Mouse (Mus musculus) skeletal muscle tissue, adult 2 months (tissue): ENCODE measurements around the gene Cuta.

Experiments used
- DNase-seq: peaks from one replicate; pipeline ENCODE4 v3.0.0-alpha.2; 2012; ENCODE audit warnings: low read depth, low spot score

Gene Cuta

DNA sequence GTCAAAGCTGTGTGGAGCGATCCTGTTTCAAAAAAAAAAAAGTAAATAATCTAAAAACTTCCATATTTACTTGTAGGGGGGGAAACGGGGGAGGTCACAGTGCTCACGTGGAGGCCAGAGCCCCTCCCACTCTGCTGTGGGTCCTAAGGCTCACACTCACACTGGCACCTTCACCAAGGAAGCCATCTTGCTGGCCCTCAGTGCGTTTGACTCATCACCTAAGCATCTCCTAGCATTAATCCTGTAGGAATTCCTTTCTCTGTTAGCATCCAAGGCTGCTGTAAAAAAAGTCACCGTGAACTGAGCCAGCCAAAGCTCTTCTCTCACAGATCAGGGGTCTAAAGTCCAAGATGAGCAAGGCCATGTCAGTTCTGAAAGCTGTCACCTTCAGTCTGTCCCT is 16.9 kb upstream of the Cuta start:
- DNase-seq: no peak

GRCm38 (mm10) chr17:26953726-26954125 is 14.4 kb upstream of the Cuta start:
- no peak for DNase-seq

GRCm38 (mm10) chr17:26953201-26953600 is 13.8 kb upstream of the Cuta start:
- no peak for DNase-seq

DNA sequence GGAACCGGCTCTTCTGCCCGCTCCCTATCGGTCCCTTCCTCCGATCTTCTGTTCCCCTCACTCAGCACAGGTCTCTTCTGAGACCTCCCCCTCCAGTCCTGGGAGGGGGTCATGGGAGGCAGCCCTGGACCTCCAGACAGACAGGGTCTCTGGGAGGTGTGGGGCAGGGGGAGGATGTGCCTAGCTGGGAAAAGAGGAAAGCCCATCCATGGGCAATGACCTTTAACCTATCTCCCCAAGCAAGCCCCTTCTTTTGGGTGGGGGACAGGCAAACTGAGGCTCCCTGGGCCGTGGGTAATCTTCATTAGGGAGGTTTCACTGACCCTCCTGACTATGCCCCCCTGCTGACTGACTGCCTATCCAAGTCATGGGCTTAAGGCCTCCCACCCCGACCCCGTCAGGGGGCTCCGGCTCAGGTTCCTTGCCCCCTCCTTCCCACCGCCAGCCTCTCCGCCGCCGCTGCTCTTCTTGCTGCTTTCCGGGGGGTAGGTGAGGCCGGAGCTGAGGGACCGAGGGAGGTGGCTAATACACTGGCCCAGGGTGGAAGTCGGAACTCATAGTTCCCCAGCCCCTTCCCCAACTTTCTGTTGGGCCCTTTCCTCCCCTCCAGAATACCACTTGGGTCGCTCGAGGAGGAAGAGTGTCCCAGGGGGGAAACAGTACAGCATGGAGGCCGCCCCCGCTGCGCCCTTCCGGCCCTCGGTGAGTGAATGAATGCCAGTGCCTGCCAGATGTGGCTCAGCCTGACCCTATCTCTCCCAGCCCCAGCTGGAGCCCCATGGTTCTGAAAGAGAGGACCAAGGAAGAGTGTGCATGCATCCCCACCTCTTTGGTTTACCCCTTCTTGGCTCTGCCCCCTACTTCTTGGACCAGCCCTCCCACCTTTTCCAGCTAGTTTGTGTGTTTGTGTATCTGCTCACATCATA is 12.8 kb upstream of the Cuta start:
- DNase-seq: no peak

DNA sequence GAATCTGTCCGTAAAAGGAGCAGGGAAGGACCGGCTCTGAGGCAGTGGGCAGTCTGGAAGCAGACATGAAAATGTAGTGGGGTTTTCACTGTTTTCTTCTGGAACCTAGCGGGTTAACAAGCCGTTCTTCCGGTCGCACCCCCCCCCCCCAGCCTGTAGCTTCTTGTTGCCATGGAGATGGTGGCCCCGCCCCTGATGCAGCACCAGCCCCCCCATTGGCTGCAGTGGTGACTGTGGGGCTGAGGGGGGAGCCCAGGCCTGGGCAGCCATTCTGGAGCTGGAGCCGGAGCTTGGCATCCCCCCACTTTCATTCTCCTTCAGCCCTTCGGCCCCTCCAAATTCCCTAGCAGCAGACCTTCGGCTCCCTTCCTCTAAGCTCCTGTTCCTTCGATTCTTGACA is 12.0 kb upstream of the Cuta start:
- peak; percentile 35 for DNase-seq

DNA sequence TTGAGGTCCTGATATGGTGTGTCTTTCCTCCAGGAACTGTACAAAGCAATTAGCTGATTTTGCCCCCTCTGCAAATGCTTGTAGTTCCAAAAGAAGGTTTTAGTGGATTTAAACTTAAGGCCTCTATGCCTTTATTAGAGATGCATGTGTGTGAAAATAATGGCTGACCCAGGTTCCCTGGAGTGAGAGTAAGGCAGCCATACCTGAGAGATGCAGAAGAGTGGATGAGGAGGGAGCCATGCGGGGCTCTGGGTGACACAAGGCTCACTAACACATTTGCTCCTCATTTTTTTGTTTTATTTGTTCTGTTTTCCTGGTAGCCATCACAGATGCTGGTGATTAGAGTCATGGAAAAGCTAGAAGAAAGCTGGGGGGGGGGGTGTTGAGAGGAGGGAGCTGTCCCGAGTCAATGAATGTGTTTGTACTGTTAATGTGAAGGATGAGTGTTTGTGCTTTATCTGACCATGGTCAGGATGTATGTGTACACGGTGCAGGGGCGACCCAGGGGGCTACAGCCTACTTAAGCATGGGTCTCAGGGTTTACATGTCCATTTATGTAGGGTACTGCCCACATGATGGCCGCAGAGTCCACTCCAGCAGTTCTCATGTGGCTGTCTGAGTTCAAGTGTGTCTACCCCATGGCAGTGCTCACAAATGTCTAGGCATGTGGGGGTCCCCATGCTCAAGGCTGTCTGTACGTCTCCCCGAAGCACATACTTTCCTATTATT is 11.4 kb upstream of the Cuta start:
- no peak for DNase-seq

- no peak for DNase-seq
These were observed 10.5 kb upstream of the Cuta start for GRCm38 (mm10) chr17:26949866-26950265.

- no peak for DNase-seq
These were observed 9.7 kb upstream of the Cuta start for GRCm38 (mm10) chr17:26949051-26949577.

DNA sequence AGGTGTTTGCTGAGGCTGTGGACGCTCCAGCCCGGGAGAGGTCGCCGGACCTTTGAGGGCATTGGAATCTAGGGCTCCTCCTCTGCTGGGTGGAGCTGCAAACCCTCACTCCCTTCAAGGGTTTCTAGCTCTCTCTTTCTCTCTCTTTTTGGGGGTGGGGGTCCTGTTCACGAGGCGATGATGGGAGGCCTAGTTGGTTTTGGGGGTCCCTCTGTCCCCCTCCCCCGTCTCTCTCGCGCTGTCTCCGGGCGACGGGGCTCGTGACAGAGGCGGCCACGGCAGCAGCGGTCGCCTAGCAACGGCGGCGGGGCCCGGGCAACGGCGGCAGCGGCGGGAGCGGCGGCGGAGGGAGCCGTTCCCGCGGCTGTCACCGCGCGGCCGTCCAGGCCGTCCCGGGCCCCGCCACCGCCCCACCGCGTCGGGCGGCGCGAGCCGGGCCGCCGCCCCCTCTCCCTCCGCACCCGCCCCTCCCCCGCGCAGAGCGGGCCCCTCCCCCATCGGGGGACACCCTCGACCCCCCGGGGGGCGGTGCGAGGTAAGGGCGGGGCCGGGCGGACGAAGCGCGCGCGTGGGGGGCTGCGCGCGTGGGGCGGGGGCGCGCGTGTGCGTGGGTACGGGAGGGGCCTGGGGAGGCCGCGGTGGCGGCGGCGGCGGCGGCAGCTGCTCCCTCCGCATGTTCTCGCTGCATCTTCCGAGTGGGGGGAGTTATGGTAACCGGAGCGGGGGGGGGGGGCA is 9.1 kb upstream of the Cuta start:
- no peak for DNase-seq

- DNase-seq: no peak
These were observed 8.1 kb upstream of the Cuta start for GRCm38 (mm10) chr17:26947231-26948100.

- peak; percentile 63 for DNase-seq
These were observed 7.2 kb upstream of the Cuta start for GRCm38 (mm10) chr17:26946567-26946966.

- DNase-seq: no peak
These were observed 6.6 kb upstream of the Cuta start for GRCm38 (mm10) chr17:26945824-26946495.

GRCm38 (mm10) chr17:26941841-26942570 is 2.6 kb upstream of the Cuta start:
- DNase-seq: no peak

GRCm38 (mm10) chr17:26941031-26941789 is 1.8 kb upstream of the Cuta start, which contains the start of gene Syngap1:
Gene Syngap1, plus strand, starts transcription at chr17:26941253.
- DNase-seq: no peak

DNA sequence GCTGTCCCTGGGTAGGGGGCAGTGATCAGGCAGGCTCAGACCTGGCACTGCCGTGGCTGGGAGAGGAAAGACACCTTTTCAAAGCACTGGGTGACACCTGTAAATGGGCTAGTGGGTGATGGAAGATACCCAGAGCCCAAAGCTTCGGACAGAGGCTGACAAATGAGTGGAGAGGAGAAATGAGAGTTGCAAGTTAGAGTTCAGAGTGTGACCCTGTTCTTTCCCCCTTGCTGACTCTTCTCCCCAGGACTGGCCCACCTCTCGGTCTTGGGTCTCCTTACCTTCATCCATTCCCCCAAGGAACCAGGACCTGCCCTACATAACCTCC is 568 bp upstream of the Cuta start:
- DNase-seq: no peak

- no peak for DNase-seq
These were observed 638 bp downstream of the Cuta start for GRCm38 (mm10) chr17:26938731-26939130.

GRCm38 (mm10) chr17:26937883-26938695 is 1.3 kb downstream of the Cuta start:
- no peak for DNase-seq
